Mouse (Mus musculus) frontal cortex, adult (tissue): ENCODE measurements at regions not wholly inside any gene's neighbourhood (a gene's known extent, or its start where the extent isn't known, plus 50 kb on each side); places are given as distances from the start of the nearest gene placed in this dataset.
"Not testable (repeated sequence)": the region's sequence is repeated elsewhere in the genome, so short reads cannot be mapped to it uniquely, and the experiment has no call there.

ENCODE experiments used
- ATAC-seq: cut with Nextera tagmentation; 2 replicates; pipeline ENCODE4 v1.9.2; 2017; ENCODE audit warnings: mild to moderate bottlenecking, moderate library complexity, mixed read lengths; ENCODE audit not compliant: low TSS enrichment

GRCm38 (mm10) chr14:61757086-61757822 lies 150.0 kb downstream of the Kcnrg start:
- peak; percentile 98 for ATAC-seq

GRCm38 (mm10) chr14:61757823-61758175 lies 150.5 kb downstream of the Kcnrg start:
- peak; percentile 70; the same call in 1 of the 2 replicates for ATAC-seq

GRCm38 (mm10) chr14:61758586-61758985 lies 151.3 kb downstream of the Kcnrg start:
- no peak for ATAC-seq

GRCm38 (mm10) chr14:61760176-61760575 lies 152.9 kb downstream of the Kcnrg start:
- ATAC-seq = not testable (repeated sequence)

- no peak for ATAC-seq
Measured at GRCm38 (mm10) chr14:61762076-61762475, 154.8 kb downstream of the Kcnrg start.

GRCm38 (mm10) chr14:61769881-61770280 lies 162.6 kb downstream of the Kcnrg start:
- ATAC-seq = peak; percentile 44; the same call in 1 of the 2 replicates

- ATAC-seq = no peak
Measured at GRCm38 (mm10) chr14:61774171-61774570, 166.9 kb downstream of the Kcnrg start.

- no peak for ATAC-seq
Measured at GRCm38 (mm10) chr14:61778618-61779017, 171.4 kb downstream of the Kcnrg start.

GRCm38 (mm10) chr14:61783206-61783605 lies 175.9 kb downstream of the Kcnrg start:
- no peak for ATAC-seq

GRCm38 (mm10) chr14:61784609-61785008 lies 177.4 kb downstream of the Kcnrg start:
- no peak for ATAC-seq

- ATAC-seq = peak; percentile 34; the same call in 1 of the 2 replicates
Measured at GRCm38 (mm10) chr14:61786031-61786430, 178.8 kb downstream of the Kcnrg start.

GRCm38 (mm10) chr14:61787746-61788145 lies 180.5 kb downstream of the Kcnrg start:
- ATAC-seq = no peak

GRCm38 (mm10) chr14:61788998-61789790 lies 181.9 kb downstream of the Kcnrg start:
- ATAC-seq = no peak

- ATAC-seq = no peak
Measured at GRCm38 (mm10) chr14:61795976-61796645, 188.9 kb downstream of the Kcnrg start.

- no peak for ATAC-seq
Measured at GRCm38 (mm10) chr14:61796671-61797070, 189.4 kb downstream of the Kcnrg start.

- no peak for ATAC-seq
Measured at GRCm38 (mm10) chr14:61803421-61803925, 196.2 kb downstream of the Kcnrg start.

GRCm38 (mm10) chr14:61805433-61805832 lies 198.2 kb downstream of the Kcnrg start:
- ATAC-seq = no peak

- ATAC-seq = peak; percentile 92
Measured at GRCm38 (mm10) chr14:61808193-61808592, 200.9 kb downstream of the Kcnrg start.

GRCm38 (mm10) chr14:61809716-61810437 lies 202.6 kb downstream of the Kcnrg start:
- no peak for ATAC-seq

- ATAC-seq = no peak
Measured at GRCm38 (mm10) chr14:61810836-61811235, 203.6 kb downstream of the Kcnrg start.

- ATAC-seq = no peak
Measured at GRCm38 (mm10) chr14:61817711-61818110, 210.5 kb downstream of the Kcnrg start.

- no peak for ATAC-seq
Measured at GRCm38 (mm10) chr14:61818365-61818764, 211.1 kb downstream of the Kcnrg start.
